Comparison of ENCODE assay signal across 8 mouse cellular contexts in genomic region chr5:132368678-132369088, GRCm38 (mm10).
DNase-seq lines count a peak whose midpoint lies in the region; ATAC-seq and TF ChIP-seq lines count a peak whose summit lies in the region.

No protein-coding gene starts in this region.

- H3K4me1 ChIP-seq in heart, embryonic 12.5 days (replicated peaks), result peaks cover 43% of the 10 kb centered on the region
- peaks cover 40% of the 10 kb centered on the region for H3K4me1 ChIP-seq in kidney, embryonic 15.5 days
- H3K4me1 ChIP-seq in thymus, adult 2 months (replicated peaks; ENCODE audit: control insufficient read depth, insufficient read depth, low read length), result no peaks in the 10 kb centered on the region

- H3K27ac ChIP-seq in layer of hippocampus, adult 2 months, result no peak overlapping the region
- H3K27ac ChIP-seq in heart, embryonic 12.5 days (ENCODE audit: poor library complexity, severe bottlenecking), result no peak overlapping the region; the same call in 1 of the 2 replicates
- peak overlapping the region; percentile 42 for H3K27ac ChIP-seq in kidney, embryonic 15.5 days
- no peak overlapping the region for H3K27ac ChIP-seq in thymus, adult 2 months (ENCODE audit: control insufficient read depth, insufficient read depth, low read length)

- no peak for TF ChIP-seq CTCF in layer of hippocampus, adult 2 months (conservative IDR thresholded peaks at IDR 0.05)
- no peak for TF ChIP-seq CTCF in thymus, adult 2 months (IDR thresholded peaks at IDR 0.05; ENCODE audit: borderline replicate concordance, control insufficient read depth, extremely low read depth, insufficient read depth, low read length, poor library complexity)

- WGBS in heart, embryonic 12.5 days, result 47% methylated on average over 7 of the region's 7 CpGs
- WGBS in kidney, embryonic 15.5 days, result 2% methylated on average over 7 of the region's 7 CpGs
- 88% methylated on average over 7 of the region's 7 CpGs for WGBS in thymus, adult 2 months

- H3K27me3 ChIP-seq in heart, embryonic 12.5 days (replicated peaks), result no peaks in the 10 kb centered on the region
- H3K27me3 ChIP-seq in kidney, embryonic 15.5 days, result no peaks in the 10 kb centered on the region
- no peaks in the 10 kb centered on the region for H3K27me3 ChIP-seq in thymus, adult 2 months (ENCODE audit: control insufficient read depth, insufficient read depth, low read length)

- H3K4me2 ChIP-seq in heart, embryonic 12.5 days, result 0 out of 2 replicates have a peak overlapping the region, but pooled peaks have one; percentile 10
- peak overlapping the region; percentile 23; the same call in 1 of the 2 replicates for H3K4me2 ChIP-seq in kidney, embryonic 15.5 days

- no peak overlapping the region for H3K4me3 ChIP-seq in layer of hippocampus, adult 2 months
- H3K4me3 ChIP-seq in heart, embryonic 12.5 days, result no peak overlapping the region
- no peak overlapping the region for H3K4me3 ChIP-seq in kidney, embryonic 15.5 days (replicated peaks)
- H3K4me3 ChIP-seq in thymus, adult 2 months (ENCODE audit: control insufficient read depth, insufficient read depth, low read length), result no peak overlapping the region

- no peak overlapping the region for H3K9ac ChIP-seq in heart, embryonic 12.5 days
- no peak overlapping the region for H3K9ac ChIP-seq in kidney, embryonic 15.5 days

- no peak for ATAC-seq in heart, embryonic 12.5 days (ENCODE audit: insufficient number of reproducible peaks, low FRiP score)
- ATAC-seq in kidney, embryonic 15.5 days (replicated peaks; ENCODE audit: low FRiP score), result peak; percentile 86

- no peak for TF ChIP-seq POLR2A in thymus, adult 2 months (IDR thresholded peaks at IDR 0.05; ENCODE audit: control insufficient read depth, extremely low read depth, insufficient read depth, low read length, poor library complexity)

- H3K36me3 ChIP-seq in heart, embryonic 12.5 days, result no peaks in the 10 kb centered on the region
- H3K36me3 ChIP-seq in kidney, embryonic 15.5 days, result no peaks in the 10 kb centered on the region
- no peaks in the 10 kb centered on the region for H3K36me3 ChIP-seq in thymus, adult 2 months (ENCODE audit: control insufficient read depth, insufficient read depth, low read length)

- no peaks in the 10 kb centered on the region for H3K9me3 ChIP-seq in heart, embryonic 12.5 days (replicated peaks)
- no peaks in the 10 kb centered on the region for H3K9me3 ChIP-seq in kidney, embryonic 15.5 days (replicated peaks)

- peak; percentile 31 to 49 for DNase-seq in layer of hippocampus, adult 2 months (ENCODE audit: low spot score in 2 of 2)
- no peak for DNase-seq in layer of hippocampus, adult 9-10 months (ENCODE audit: low spot score)
- DNase-seq in embryo, embryonic 11.5 days (ENCODE audit: low read depth, low spot score), result peak; percentile 20
- DNase-seq in mesoderm, embryonic 11.5 days (ENCODE audit: low read depth, low spot score), result peak; percentile 77
- DNase-seq in thymus, adult 2 months, result no peak
- no peak for DNase-seq in adipocyte (ENCODE audit: low spot score)

Comparison
In these comparisons a context has a peak if more than half of its experiments do, and no peak if none do; other contexts are left out.
1. DNase-seq: peak in layer of hippocampus, adult 2 months (2 of 2), embryo, embryonic 11.5 days (single experiment) and mesoderm, embryonic 11.5 days (single experiment); none in layer of hippocampus, adult 9-10 months (single experiment), thymus, adult 2 months (single experiment) and adipocyte (single experiment).